In genomic region chr10:75837248-75837759, GRCm38 (mm10) we compare ENCODE assay signal across 8 mouse cellular contexts. TPM values are rescaled to one million over a fixed set of nuclear protein-coding genes. Genes with fewer than 3 reads are reported as not detected.
DNase-seq lines count a peak whose midpoint lies in the region; ATAC-seq and TF ChIP-seq lines count a peak whose summit lies in the region.

TSS of gene Gstt2 (minus strand) at chr10:75837424.

- H3K4me1 ChIP-seq in ES-E14 (ENCODE audit: control insufficient read depth in 2 of 2, insufficient read depth in 2 of 2, low read length in 2 of 2, poor library complexity in 1 of 2) = peaks cover 3 to 18% of the 10 kb centered on the region in 2 experiments
- peaks cover 9% of the 10 kb centered on the region; the same call in 1 of the 2 replicates for H3K4me1 ChIP-seq in forebrain, embryonic 14.5 days (ENCODE audit: control insufficient read depth, insufficient read depth, low read length)
- peaks cover 60% of the 10 kb centered on the region for H3K4me1 ChIP-seq in liver, embryonic 15.5 days (replicated peaks)
- peaks cover 8% of the 10 kb centered on the region; the same call in 1 of the 2 replicates for H3K4me1 ChIP-seq in neural tube, embryonic 11.5 days (ENCODE audit: control insufficient read depth, insufficient read depth, low read length)
- peaks cover 22% of the 10 kb centered on the region for H3K4me1 ChIP-seq in stomach, embryonic 16.5 days (ENCODE audit: control insufficient read depth, insufficient read depth, low read length)

- WGBS in forebrain, embryonic 14.5 days = under 1% methylated on average over 21 of the region's 21 CpGs
- whole genome bisulfite sequencing in liver, embryonic 15.5 days (ENCODE audit: insufficient replicate concordance) = under 1% methylated on average over 21 of the region's 21 CpGs
- WGBS in neural tube, embryonic 11.5 days = 0% methylated on average over 21 of the region's 21 CpGs
- WGBS in stomach, embryonic 16.5 days = under 1% methylated on average over 21 of the region's 21 CpGs

- H3K27me3 ChIP-seq in forebrain, embryonic 14.5 days (replicated peaks; ENCODE audit: control insufficient read depth, insufficient read depth, low read length) = no peaks in the 10 kb centered on the region; the same call in 1 of the 2 replicates
- peaks cover 35% of the 10 kb centered on the region for H3K27me3 ChIP-seq in liver, embryonic 15.5 days
- H3K27me3 ChIP-seq in neural tube, embryonic 11.5 days (ENCODE audit: control insufficient read depth, insufficient read depth, low read length) = peaks cover 11% of the 10 kb centered on the region; the same call in 1 of the 2 replicates
- no peaks in the 10 kb centered on the region for H3K27me3 ChIP-seq in stomach, embryonic 16.5 days (ENCODE audit: control insufficient read depth, insufficient read depth, low read length)

- H3K9ac ChIP-seq in ES-E14 (ENCODE audit: insufficient read depth, low read depth, low read length, poor library complexity, severe bottlenecking) = peak within 1 kb of the TSS; percentile 83
- H3K9ac ChIP-seq in forebrain, embryonic 14.5 days (ENCODE audit: low read length) = peak within 1 kb of the TSS; percentile 50
- H3K9ac ChIP-seq in liver, embryonic 15.5 days = peak within 1 kb of the TSS; percentile 74
- peak within 1 kb of the TSS; percentile 58 for H3K9ac ChIP-seq in neural tube, embryonic 11.5 days (ENCODE audit: low read length)
- peak within 1 kb of the TSS; percentile 73 for H3K9ac ChIP-seq in stomach, embryonic 16.5 days (ENCODE audit: low read length)

- peak within 1 kb of the TSS; percentile 90 for H3K27ac ChIP-seq in ES-E14 (ENCODE audit: insufficient read depth, low read depth, low read length, poor library complexity, severe bottlenecking)
- H3K27ac ChIP-seq in forebrain, embryonic 14.5 days (ENCODE audit: low read depth, low read length) = peak within 1 kb of the TSS; percentile 52
- peak within 1 kb of the TSS; percentile 81 for H3K27ac ChIP-seq in liver, embryonic 15.5 days (replicated peaks)
- H3K27ac ChIP-seq in neural tube, embryonic 11.5 days (ENCODE audit: low read depth, low read length) = peak within 1 kb of the TSS; percentile 49
- peak within 1 kb of the TSS; percentile 89 for H3K27ac ChIP-seq in stomach, embryonic 16.5 days (ENCODE audit: low read length)

- intact Hi-C loops in heart, postnatal 10 days (cut with DNase I) = loop anchor here (5.0 kb wide), 1 partner anchor 75 kb away; the partner anchor contains the start of gene Cabin1

- DNase-seq in ES-E14 (ENCODE audit: low read depth, low spot score) = peak; percentile 98
- DNase-seq in cerebellum, adult 11 months = peak; percentile 89
- peak; percentile 97 for DNase-seq in forebrain, embryonic 14.5 days (ENCODE audit: low spot score)
- DNase-seq in heart, postnatal 10 days = peak; percentile 94 to 96
- peak; percentile 94 to 97 for DNase-seq in kidney, postnatal 4 days
- DNase-seq in neural tube, embryonic 11.5 days (ENCODE audit: low spot score) = peak; percentile 95

- peak within 1 kb of the TSS; percentile 63 to 70 for H3K4me3 ChIP-seq in ES-E14 (ENCODE audit: insufficient read depth in 1 of 2, low read depth in 1 of 2, low read length in 2 of 2, poor library complexity in 1 of 2, severe bottlenecking in 1 of 2)
- H3K4me3 ChIP-seq in forebrain, embryonic 14.5 days (ENCODE audit: low read depth, low read length) = peak within 1 kb of the TSS; percentile 32
- peak within 1 kb of the TSS; percentile 69 for H3K4me3 ChIP-seq in liver, embryonic 15.5 days (replicated peaks)
- H3K4me3 ChIP-seq in neural tube, embryonic 11.5 days (ENCODE audit: low read depth, low read length) = peak within 1 kb of the TSS; percentile 33
- peak within 1 kb of the TSS; percentile 54 for H3K4me3 ChIP-seq in stomach, embryonic 16.5 days (replicated peaks; ENCODE audit: low read length)

- no peaks in the 10 kb centered on the region for H3K9me3 ChIP-seq in ES-E14 (ENCODE audit: control insufficient read depth, insufficient read depth, low read depth, low read length)
- H3K9me3 ChIP-seq in forebrain, embryonic 14.5 days (replicated peaks; ENCODE audit: control insufficient read depth, low read length) = no peaks in the 10 kb centered on the region
- H3K9me3 ChIP-seq in liver, embryonic 15.5 days (replicated peaks) = no peaks in the 10 kb centered on the region
- H3K9me3 ChIP-seq in neural tube, embryonic 11.5 days (ENCODE audit: control insufficient read depth, low read length) = no peaks in the 10 kb centered on the region
- H3K9me3 ChIP-seq in stomach, embryonic 16.5 days (replicated peaks; ENCODE audit: control insufficient read depth, low read length) = no peaks in the 10 kb centered on the region

- H3K4me2 ChIP-seq in forebrain, embryonic 14.5 days (ENCODE audit: low read length) = peak within 1 kb of the TSS; percentile 59
- H3K4me2 ChIP-seq in liver, embryonic 15.5 days = peak within 1 kb of the TSS; percentile 91
- H3K4me2 ChIP-seq in neural tube, embryonic 11.5 days (ENCODE audit: low read depth) = peak within 1 kb of the TSS; percentile 45
- peak within 1 kb of the TSS; percentile 84 for H3K4me2 ChIP-seq in stomach, embryonic 16.5 days (ENCODE audit: low read depth, low read length)

- H3K36me3 ChIP-seq in ES-E14 (ENCODE audit: control insufficient read depth, insufficient read depth, low read length, poor library complexity, severe bottlenecking) = no peaks in the 10 kb centered on the region; the same call in 1 of the 2 replicates
- H3K36me3 ChIP-seq in forebrain, embryonic 14.5 days (ENCODE audit: control insufficient read depth, insufficient read depth, low read length) = no peaks in the 10 kb centered on the region
- H3K36me3 ChIP-seq in liver, embryonic 15.5 days (replicated peaks) = no peaks in the 10 kb centered on the region
- no peaks in the 10 kb centered on the region for H3K36me3 ChIP-seq in neural tube, embryonic 11.5 days (ENCODE audit: control insufficient read depth, insufficient read depth, low read length)
- H3K36me3 ChIP-seq in stomach, embryonic 16.5 days (ENCODE audit: control insufficient read depth, insufficient read depth, low read length) = no peaks in the 10 kb centered on the region

- ATAC-seq in forebrain, embryonic 14.5 days = peak; percentile 91
- peak; percentile 83 for ATAC-seq in liver, embryonic 15.5 days (ENCODE audit: insufficient read depth)
- peak; percentile 87 for ATAC-seq in neural tube, embryonic 11.5 days (ENCODE audit: insufficient read depth, low FRiP score, low TSS enrichment)
- peak; percentile 84 for ATAC-seq in stomach, embryonic 16.5 days (ENCODE audit: insufficient read depth, low FRiP score)

- in situ Hi-C loops in ES-E14 (cut with MboI; ENCODE audit: low sequenced_read_pairs in 2 of 2, unreplicated experiment in 2 of 2) = no loop called here

TF ChIP-seq in ES-E14, 5 proteins besides CTCF, POLR2A, EP300 and RAD21:
- TF ChIP-seq ZC3H11A (IDR thresholded peaks at IDR 0.05; ENCODE audit: borderline replicate concordance, low read depth, low read length) = no peak
- TF ChIP-seq HCFC1 (IDR thresholded peaks at IDR 0.05; ENCODE audit: borderline replicate concordance, insufficient read depth, low read length) = peak; percentile 56; the same call in 1 of the 2 replicates
- no peak for TF ChIP-seq ZNF384 (IDR thresholded peaks at IDR 0.05; ENCODE audit: low read depth, low read length)

RNA-seq across cellular contexts. Expression of gene Gstt2, which starts in this region (rescaled TPM):
- total RNA-seq in ES-E14 (2012; rRNA removed) = 17.8 and 35.8 TPM in 2 replicates
- 4.1 and 6.0 TPM in 2 replicates for polyA plus RNA-seq in forebrain, embryonic 14.5 days (2014; fragmentation: Nextera tagmentation; extraction: Ambion mirVana)
- 10 to 100 TPM; 10.1 to 12.7 TPM for total RNA-seq in heart, postnatal 10 days (2021)
- polyA plus RNA-seq in liver, embryonic 15.5 days (2015; fragmentation: Nextera tagmentation; extraction: Ambion mirVana) = 50.5 and 54.2 TPM in 2 replicates
- 6.5 and 7.2 TPM in 2 replicates for polyA plus RNA-seq in neural tube, embryonic 11.5 days (2014; fragmentation: Nextera tagmentation; extraction: Ambion mirVana)
- polyA plus RNA-seq in stomach, embryonic 16.5 days (2015; fragmentation: Nextera tagmentation; extraction: Ambion mirVana) = 64.8 and 76.9 TPM in 2 replicates

Comparison
In these comparisons a context has a peak if more than half of its experiments do, and no peak if none do; other contexts are left out.
1. Peak in every context shown above with its lines: DNase-seq, ATAC-seq, H3K4me3 ChIP-seq and H3K27ac ChIP-seq.